Mouse (Mus musculus) c-Kit-positive CD71-negative TER-119-negative erythroid progenitor cells, embryonic 14.5 days (primary cell): ENCODE data around the gene Mcoln1.
A peak's percentile ranks its signal among the peaks of the same experiment; 100 is the strongest.

Experiments
- DNase-seq: peaks from one replicate; pipeline ENCODE4 v3.0.0-alpha.2; 2013; ENCODE audit warnings: low read depth

Gene Mcoln1

DNA sequence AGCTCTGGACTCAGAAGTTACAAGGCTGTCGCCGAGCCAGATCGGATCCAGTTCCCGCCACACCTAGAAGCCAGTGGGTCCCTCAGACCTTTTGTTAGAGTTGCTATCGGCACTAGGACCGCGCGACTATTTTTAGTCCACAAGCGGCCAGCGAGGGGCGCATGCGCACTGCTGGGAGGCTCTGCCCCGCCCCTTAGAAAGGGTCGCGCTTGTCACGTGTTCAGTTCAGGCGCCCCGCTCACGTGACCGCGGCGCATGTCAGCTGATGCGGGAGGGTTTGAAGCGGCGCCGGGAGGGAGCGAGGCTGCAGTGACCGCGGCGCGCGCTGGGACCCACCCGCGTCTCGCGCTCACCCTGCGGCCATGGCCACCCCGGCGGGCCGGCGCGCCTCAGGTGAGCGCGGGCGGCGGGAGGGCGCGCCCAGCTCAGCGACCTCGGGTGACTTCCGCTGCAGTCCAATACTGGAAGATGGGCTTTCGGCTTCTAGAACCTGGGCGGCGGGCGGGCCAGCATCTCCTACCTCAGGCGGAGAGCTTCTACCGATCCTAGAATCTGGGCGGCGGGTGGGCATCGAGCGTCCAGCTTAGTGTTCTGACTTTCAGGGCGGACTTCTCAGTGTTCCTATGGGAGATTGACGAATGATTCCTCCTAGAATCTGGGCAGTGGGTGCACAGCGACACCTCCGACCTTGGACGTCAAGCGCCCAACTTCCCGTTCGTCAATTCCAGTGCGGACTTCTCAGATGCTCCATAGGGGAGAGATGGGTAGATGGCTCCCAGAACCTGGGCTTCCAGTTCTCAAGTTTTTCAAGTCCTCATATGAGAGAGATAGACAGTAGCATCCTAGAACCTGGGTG, at the start of gene Mcoln1:
TSS of gene Mcoln1 (plus strand) at position 223 of the 856 bp plus-strand sequence.
- DNase-seq: peak; percentile 96

DNA sequence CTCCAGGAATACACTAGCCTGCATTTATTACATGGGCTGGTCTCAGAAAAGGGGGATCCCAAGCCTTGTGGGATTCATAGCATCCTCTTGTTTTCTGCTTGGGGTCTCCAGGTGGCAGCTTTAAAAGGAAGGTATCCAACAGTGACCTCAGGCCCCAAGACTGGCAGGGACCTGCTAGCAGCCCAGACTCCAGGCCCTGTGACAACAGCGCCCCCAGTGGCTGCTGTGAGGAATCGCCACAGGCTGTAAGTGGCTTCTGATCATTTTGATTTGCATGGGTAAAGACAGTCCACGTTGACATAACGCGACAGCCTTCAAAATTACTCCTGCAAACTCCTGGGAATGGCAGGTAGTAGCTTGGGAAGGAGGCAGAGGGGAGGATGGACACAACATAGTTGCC, 49.6 kb upstream of the Mcoln1 start:
- DNase-seq: peak; percentile 38

DNA sequence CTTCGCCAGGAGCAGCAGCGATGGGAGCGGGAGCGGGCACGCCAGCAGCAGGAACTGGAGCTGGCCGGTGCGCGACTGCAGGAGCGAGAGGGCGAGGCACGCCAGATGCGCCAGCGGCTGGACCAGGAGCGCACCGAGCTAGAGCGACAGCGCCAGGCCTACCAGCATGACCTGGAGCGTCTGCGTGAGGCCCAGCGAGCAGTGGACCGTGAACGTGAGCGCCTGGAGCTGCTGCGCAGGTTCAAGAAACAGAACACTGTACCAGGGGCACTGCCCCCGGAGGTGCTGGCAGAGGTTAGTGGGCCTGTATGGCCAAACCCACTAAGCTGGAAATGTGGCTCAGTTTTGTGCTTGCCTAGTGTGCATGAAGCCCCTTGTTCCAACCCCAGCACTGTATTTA, 48.3 kb upstream of the Mcoln1 start:
- DNase-seq: no peak

DNA sequence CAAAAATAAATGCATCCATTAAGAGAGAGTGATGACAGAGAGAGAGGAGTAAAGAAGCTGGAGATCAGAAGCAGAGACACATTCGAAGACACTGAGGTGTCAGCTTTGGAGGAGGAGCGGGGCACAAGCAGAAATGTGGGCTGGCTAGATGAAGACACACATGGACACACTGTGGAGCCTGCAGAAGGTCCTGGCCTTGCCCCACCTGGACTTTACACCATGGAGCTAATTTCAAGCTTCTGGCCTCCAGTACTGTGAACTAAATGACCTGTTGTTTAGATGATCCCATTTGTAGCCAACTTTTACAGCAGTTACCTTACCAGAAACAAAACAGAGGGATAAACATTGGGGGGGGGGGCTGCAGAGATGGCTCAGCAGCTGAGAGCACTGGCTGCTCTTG, 37.0 kb upstream of the Mcoln1 start:
- no peak for DNase-seq

DNA sequence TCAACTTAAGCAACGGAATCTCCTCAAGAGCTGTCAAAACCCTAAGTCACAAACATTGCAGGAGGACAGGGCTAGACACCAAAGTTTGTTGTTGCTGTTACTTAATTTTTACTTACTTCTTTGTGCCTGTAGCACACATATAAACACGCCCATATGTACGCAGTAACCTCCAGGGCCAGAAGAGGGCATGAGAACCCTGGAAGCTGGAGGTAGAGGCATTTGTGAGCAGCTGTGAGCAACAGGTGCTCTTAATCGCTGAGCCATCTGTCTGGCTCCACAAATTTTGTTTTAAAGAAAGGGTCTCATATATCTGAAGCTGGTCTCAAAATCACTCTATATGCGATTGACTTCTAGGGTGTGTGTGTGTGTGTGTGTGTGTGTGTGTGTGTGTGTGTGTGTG, 35.9 kb upstream of the Mcoln1 start:
- DNase-seq: peak; percentile 41

DNA sequence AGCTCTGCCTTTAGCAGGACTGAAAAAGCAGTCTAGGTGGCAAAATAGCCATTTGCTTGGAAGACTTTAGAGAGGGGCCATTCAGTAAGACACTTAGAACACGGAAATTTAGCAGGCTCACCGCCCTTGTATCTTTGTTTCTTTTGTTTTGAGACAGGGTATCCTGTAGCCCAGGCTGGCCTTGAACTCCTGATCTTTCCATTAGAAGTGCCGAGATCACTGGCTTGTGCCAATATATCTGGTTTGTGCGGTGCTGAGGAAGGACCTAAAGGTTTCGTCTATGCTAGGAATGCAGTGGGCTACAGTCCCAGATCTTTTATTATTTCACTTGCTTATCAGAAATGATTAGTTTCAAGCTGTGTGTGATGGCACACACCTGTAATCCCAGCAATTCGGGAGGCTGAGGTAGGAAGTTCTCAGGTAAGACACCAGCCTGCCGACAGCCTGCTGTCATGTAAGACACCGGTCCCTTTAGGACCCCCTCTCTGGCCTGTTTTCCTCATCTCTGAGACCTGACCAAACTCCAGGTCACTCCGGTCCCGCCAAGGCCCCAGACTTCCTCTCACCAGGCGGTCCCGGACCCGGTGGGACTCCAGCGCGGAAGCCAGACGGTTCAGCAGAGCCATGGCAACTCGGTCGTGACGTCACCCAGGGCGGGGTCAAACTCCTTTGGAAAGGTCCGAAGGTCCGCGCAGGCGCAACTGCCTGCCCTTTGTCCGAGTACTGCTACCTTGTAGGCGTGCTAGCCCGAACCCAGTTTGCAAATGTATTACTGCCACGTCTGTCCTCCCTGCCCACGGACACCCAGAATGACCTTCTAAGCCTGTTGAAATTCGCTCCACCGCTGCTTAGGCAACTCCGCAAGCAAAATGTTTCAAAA, 33.0 kb upstream of the Mcoln1 start, which contains the start of gene Pex11g:
TSS of gene Pex11g (minus strand) at position 675 of the 880 bp plus-strand sequence.
- peak; percentile 97 for DNase-seq

DNA sequence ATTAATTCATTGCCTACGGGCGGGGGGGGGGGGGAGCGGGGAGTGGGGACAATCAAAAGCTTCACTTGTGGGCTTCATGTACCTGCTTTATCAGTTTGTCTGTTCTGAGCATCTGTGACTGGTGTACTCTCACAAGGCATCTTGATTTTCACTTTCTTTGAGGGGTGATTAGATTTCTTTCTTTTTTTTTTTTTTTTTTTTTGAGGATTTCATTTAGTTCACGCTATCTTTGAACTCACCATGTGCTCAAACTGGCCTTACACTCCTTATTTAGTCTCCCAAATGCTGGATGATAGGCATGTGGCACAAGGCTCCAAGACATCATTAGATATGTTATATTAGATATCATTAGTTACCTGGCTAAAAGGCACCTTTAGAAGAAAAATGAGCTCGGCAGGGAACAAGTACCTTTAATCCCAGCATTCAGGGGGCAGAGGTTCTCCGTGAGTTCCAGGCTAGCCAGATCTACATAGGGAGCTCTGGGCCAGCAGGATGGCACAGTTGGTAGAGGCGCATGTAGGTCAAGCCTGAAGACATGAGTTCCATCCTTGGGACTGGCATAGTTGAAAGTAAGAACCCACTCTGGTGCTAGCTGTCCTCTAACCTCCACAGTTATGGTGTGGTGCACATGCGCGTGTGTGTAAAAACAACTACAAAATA, 32.2 kb upstream of the Mcoln1 start:
- DNase-seq: no peak

DNA sequence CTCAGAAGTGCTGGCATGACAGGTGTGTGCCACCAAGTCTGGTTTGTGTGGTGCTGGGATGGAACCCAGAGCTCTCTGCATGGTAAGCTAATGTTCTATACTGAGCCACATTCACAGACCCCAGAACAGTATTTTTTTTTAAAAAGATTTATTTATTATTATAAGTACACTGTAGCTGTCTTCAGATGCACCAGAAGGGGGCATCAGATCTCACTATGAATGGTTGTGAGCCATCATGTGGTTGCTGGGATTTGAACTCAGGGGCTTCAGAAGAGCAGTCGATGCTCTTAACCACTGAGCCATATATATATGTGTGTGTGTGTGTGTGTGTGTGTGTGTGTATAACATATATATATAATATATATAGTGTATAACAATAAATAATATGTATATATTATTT, 31.4 kb upstream of the Mcoln1 start:
- DNase-seq: no peak

DNA sequence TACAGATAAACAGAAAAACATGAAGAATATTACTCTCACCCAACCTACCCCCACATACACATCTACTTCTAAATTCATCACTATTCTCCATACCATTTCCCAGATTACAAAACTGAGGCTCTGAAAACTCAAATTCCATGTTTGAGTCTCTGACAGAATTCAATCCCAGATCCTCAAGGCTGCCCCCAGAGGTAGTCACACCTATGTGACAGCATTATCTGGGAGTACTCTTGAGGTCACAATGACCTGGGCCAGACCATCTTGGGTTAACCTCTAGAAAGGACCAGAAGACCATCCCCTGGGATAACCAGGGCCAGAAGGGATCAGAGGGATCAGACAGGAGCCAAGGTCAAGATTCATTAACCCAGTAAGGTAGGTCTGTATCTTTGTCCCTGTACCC, 29.7 kb upstream of the Mcoln1 start, which contains the start of gene Tex45:
TSS of gene Tex45 (plus strand) at position 301 of the 400 bp plus-strand sequence.
- DNase-seq: no peak

DNA sequence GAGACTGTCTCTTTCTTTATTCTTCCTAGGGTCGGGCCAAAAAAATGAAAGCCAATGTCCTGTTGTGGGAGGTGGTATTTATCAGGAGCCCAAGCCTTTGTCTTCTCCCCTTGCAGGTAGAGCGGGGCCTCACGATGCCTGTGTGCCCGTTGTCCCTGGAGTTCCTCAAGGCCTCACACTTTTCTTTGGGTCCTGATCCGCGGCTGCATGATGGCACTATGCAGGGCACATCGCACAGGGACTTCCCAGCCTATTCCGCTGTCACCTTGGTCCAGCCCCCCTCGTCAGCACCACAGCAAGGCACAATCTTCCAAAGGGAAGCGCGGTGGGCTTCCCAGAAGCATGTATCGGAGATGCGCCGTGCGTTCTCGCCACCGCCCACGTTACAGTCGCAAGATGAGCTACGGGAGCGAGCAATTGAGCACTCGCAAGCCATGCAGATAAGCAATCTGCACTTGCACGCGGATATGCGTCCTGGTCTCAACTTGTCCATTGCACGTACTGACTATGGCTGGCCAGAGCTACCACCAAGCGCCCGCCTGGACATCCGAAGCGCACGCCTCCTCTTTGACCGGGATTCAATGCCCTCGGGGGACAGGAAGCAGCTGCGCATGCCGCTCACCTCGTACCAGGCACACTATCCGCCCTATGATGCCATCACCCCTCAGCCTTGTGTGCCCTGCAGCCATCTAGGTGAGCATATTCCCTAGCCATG, 24.4 kb upstream of the Mcoln1 start:
- DNase-seq: no peak

DNA sequence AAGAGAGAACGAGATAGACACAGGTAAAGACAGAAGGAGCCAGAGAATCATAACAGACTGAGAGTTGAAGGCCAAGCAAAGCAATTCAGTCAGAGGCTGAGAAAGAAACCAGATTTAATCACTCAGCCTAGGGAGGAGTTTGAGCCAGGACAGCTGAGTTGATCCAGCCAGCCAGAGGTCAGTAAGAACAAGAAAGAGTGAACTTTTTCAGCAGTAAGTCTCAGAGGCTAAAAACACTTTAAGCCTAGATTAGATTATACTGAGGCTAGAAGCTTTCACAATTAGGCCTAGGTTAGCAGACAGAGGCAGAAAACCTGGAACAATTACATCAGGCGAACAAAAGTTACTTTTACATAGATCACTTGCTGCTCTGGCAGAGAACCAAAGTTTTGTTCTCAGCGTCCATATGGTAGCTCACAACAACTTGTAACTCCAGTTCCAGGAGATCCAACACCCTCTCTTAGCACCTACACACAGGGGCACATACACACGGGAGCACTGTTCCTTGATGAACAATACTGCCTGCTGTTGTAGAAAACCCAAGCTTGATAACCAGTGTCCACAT, 20.0 kb upstream of the Mcoln1 start:
- no peak for DNase-seq

DNA sequence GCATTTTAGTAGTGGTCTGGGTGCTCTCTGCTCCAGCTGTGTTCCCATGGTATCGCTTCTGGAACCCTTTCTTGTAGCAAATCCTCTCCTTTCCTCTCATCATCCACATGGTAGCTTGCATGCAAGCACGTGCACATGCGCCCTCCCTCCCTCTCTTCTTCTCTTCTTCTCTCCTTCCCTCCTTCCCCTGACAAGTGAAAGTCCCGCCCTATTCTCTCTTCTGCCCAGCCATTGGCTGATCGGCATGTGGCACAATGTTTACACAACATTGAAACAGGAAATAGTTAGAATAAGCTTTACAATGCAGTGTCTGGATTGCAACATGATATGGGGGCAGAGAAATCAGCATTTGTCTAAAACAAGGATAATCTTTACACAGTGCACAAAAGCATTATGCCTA, 18.7 kb upstream of the Mcoln1 start:
- no peak for DNase-seq

DNA sequence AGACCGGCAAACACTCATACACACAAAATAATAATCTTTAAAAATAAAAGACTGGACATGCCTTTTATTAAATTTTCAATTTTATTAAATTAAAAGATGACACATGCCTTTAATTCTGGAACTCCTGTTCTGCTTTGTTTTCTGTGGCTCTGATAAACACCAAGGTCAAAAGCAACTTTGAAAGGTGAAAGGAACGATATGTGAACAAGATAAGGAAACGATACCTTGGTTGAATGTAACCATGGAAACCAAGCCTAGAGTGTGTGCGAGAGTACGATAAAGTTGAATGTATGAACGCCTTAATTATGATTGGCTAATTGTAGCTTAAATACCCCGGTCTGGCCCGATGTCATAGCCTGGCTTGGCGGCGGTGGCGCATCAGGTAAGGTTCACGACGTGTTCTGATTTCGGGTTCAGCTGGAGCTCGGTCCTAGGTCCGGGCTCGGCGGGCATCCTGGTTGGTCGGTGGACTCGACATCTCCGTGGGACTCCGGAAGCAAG, 18.0 kb upstream of the Mcoln1 start:
- no peak for DNase-seq

DNA sequence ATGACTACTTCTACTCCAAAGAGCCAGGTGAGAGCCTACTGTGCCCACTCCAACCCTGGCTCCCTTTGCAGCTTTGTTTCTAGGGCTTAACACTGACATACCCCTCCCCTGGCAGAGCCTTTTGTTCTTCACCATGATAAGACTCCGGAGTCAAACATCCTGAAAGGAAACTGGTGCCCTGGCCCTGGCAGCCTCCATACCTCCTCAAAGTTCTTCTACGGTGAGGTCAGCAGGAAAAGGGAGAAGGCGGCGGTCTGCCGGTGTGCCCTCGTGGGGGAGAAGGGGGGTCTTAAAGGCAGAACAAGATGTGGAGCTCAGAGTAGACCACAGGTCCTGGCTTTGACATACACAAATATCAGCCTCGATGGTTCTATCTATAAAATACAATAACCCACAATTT, 16.7 kb upstream of the Mcoln1 start:
- no peak for DNase-seq

DNA sequence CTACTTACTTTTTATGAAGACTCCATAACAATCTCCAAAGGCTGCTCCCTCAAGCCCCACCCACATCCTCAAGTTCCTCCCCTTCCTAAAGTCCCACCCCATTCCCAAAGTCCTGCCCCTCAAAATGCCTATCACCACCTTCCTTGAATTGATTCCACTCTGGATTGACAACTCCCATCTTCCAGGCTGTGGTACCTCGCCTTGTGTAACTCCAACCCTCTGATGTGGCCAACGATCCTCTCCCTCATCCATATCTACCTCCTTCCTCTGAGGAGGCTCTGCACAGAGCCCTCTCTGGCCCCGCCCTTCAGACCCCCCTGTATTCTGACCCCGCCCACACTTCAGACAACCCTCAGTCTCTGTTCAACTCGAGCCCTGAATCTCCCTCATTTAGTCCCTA, 15.1 kb upstream of the Mcoln1 start:
- no peak for DNase-seq

DNA sequence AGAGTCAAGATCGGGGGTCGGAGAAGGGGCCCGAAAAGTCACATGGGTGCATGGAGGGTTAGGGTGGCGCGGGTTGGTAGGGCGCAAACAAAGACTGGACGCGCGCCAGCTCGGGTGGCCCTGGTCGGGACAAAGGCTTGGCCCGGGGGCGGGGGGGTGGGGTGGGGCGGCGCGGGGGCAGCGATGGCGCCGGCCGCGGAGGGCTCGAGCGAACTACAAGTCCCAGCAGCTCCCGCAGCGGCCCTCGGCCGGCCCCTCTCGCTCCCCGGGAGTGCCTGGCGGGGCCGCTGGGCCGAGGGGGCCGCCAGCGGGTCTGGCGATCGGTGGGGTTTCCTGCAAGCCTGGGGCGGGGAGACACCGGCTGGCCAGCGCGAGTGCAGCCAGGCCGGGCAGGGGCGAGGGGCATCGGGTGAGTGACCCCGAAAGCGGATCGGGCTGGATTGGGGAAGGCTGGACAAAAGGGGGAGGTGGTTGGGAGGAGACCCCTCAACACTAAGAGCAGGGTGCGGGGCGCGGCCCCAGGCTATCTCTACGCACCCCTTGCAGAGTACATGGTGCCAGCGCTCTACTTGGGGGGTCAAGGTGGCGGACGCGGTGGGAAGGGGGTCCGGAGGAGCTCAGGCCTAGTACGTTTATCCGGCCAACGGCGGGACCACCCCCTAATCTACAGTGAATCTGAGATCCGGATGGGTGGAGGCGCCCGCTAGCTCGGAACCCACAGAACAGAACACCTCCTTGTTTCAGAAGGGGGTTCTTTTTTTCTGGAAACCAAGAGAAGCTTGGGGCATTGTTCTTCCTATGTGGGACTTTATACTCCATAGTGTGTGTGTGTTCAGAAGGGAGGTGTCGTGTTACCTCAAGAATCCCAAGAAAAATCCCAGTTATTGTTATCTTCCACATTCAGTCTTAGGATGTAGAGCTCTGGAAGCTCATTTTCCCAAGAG, 7.1 kb upstream of the Mcoln1 start, which contains the start of gene Zfp358:
TSS of gene Zfp358 (plus strand) at position 238 of the 944 bp plus-strand sequence.
- DNase-seq: no peak

DNA sequence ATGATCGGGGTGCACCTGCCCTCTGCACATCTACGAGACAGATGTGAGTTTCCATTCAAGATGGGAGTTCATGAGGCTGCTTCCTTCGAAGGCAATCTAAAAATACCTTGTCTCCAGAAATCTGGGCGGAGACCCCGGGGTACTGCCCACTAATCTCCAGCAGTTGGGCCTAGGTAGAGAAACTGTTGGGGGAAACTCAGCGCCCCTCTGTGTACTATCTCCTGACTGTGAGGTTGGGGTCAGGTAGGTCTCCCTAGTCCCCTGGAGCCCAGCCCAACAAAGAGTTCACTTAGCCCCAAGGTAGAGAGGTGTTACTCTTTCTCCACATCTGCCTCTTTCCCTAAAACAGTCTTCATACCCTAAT, 6.4 kb upstream of the Mcoln1 start:
- DNase-seq: no peak

DNA sequence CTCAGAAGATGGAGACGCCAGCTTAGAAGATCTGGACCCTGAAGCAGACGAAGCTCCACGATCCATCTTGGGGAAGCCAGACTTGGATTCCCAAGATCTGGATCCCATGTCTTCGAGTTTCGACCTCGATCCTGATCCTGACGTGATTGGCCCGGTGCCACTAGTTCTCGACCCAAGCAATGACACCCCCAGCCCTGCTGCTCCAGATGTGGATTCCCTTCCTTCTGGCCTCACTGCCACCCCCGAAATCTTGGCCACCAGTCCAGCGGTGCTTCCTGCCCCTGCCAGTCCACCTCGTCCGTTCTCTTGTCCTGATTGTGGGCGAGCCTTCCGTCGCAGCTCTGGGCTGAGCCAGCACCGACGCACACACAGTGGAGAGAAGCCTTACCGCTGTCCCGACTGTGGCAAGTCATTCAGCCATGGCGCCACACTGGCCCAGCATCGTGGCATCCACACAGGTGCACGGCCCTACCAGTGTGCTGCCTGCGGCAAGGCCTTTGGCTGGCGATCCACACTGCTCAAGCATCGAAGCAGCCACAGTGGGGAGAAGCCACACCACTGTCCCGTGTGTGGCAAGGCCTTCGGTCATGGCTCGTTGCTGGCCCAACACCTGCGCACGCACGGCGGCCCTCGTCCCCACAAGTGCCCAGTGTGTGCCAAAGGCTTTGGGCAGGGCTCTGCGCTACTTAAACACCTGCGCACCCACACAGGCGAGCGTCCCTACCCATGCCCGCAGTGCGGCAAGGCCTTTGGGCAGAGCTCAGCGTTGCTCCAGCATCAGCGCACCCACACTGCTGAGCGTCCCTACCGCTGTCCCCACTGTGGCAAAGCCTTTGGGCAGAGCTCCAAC, 4.5 kb upstream of the Mcoln1 start:
- DNase-seq: no peak

DNA sequence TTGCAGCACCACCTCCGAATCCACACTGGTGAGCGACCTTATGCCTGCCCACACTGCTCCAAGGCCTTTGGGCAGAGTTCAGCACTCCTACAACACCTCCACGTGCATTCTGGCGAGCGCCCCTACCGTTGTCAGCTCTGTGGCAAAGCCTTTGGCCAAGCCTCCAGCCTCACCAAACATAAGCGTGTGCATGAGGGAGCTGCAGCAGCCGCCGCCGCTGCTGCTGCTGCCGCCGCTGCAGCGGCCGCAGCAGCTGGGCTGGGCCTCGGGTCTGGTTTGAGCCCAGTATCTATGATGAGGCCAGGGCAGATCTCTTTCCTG, 3.9 kb upstream of the Mcoln1 start:
- no peak for DNase-seq
